Mouse (Mus musculus) forebrain, embryonic 14.5 days (tissue): ENCODE results near the gene Nrg4. TPM values are rescaled to one million over a fixed set of nuclear protein-coding genes. Genes with fewer than 3 reads are reported as not detected.
"Not testable (repeated sequence)": the region's sequence is repeated elsewhere in the genome, so short reads cannot be mapped to it uniquely, and the experiment has no call there.

Experiments used
- ATAC-seq: fragments of 200-750 bp; cut with Nextera tagmentation; 2 replicates; pipeline ENCODE4 v1.8.0; 2017; ENCODE audit warnings: mild to moderate bottlenecking, moderate library complexity
- DNase-seq: peaks from one replicate; pipeline ENCODE4 v3.0.0-alpha.2; 2015; ENCODE audit warnings: low spot score
- H3K27ac ChIP-seq: fragments of 300-500 bp; sonication (generic); 2 replicates; pipeline ENCODE4 v1.5.1; 2014; ENCODE audit warnings: low read depth, mild to moderate bottlenecking, control low read depth, low read length, moderate library complexity
- H3K27me3 ChIP-seq: fragments of 300-500 bp; sonication (generic); replicated peaks from 2 replicates; pipeline ENCODE4 v1.6.1; 2014; ENCODE audit warnings: low read length, control low read depth, mixed read lengths; ENCODE audit not compliant: control insufficient read depth, insufficient read depth
- H3K36me3 ChIP-seq: fragments of 300-500 bp; sonication (generic); 2 replicates; pipeline ENCODE4 v1.6.1; 2014; ENCODE audit warnings: low read length, control low read depth; ENCODE audit not compliant: control insufficient read depth, insufficient read depth
- H3K4me1 ChIP-seq: fragments of 300-500 bp; sonication (generic); 2 replicates; pipeline ENCODE4 v1.6.1; 2014; ENCODE audit warnings: antibody characterized with exemption, low read length, control low read depth; ENCODE audit not compliant: control insufficient read depth, insufficient read depth
- H3K4me2 ChIP-seq: fragments of 300-500 bp; sonication (generic); 2 replicates; pipeline ENCODE4 v1.6.1; 2014; ENCODE audit warnings: mild to moderate bottlenecking, control low read depth, low read length
- H3K4me3 ChIP-seq: fragments of 300-500 bp; sonication (generic); 2 replicates; pipeline ENCODE4 v1.5.1; 2014; ENCODE audit warnings: low read depth, low read length, control low read depth
- H3K9ac ChIP-seq: fragments of 300-500 bp; sonication (generic); 2 replicates; pipeline ENCODE4 v1.6.1; 2014; ENCODE audit warnings: mild to moderate bottlenecking, low read length, control low read depth, moderate library complexity
- H3K9me3 ChIP-seq: fragments of 300-500 bp; sonication (generic); replicated peaks from 2 replicates; pipeline ENCODE4 v1.6.1; 2016; ENCODE audit warnings: low read length, control low read depth, mixed read lengths; ENCODE audit not compliant: control insufficient read depth
- WGBS: fragments of 180-500 bp; shearing (Covaris S2); extraction: QIAGEN DNeasy Blood & Tissue Kit; methylation state at CpG from one replicate; pipeline ENCODE4 v1.1.7; 2014; 5-methylcytosine and 5-hydroxymethylcytosine counted together
- polyA plus RNA-seq: library from polyadenylated mRNA; unstranded; fragments of >200 nt; fragmentation: Nextera tagmentation; extraction: Ambion mirVana; gene quantifications from 2 replicates; pipeline ENCODE4 v1.2.1, GENCODE M21; 2014

Nrg4 gene
- polyA plus RNA-seq, 1 experiment from 2014 or later: 0.69 TPM

- 88% methylated on average over 6 of the region's 6 CpGs for WGBS
- H3K4me2 ChIP-seq: no peak overlapping the region
- no peaks in the 10 kb centered on the region for H3K36me3 ChIP-seq
- H3K4me3 ChIP-seq: no peak overlapping the region
- no peak for ATAC-seq
- no peaks in the 10 kb centered on the region for H3K27me3 ChIP-seq
- no peak overlapping the region for H3K9ac ChIP-seq
- H3K9me3 ChIP-seq: no peaks in the 10 kb centered on the region
- no peak overlapping the region for H3K27ac ChIP-seq
- no peaks in the 10 kb centered on the region for H3K4me1 ChIP-seq
- DNase-seq: no peak
Measured at GRCm38 (mm10) chr9:55250595-55251247, 75.9 kb downstream of the Nrg4 start.

GRCm38 (mm10) chr9:55248465-55248864, 78.2 kb downstream of the Nrg4 start:
- Histone ChIP-seq H3K4me1 (no peaks in the 10 kb centered on the region), H3K9me3 (no peaks in the 10 kb centered on the region), H3K36me3 (no peaks in the 10 kb centered on the region), H3K27me3 (no peaks in the 10 kb centered on the region), H3K27ac (no peak overlapping the region), H3K4me3 (no peak overlapping the region), H3K9ac (no peak overlapping the region), H3K4me2 (no peak overlapping the region)
- 84% methylated on average over 4 of the region's 4 CpGs for WGBS
- ATAC-seq: no peak
- DNase-seq: no peak

- H3K4me3 ChIP-seq: no peak overlapping the region
- H3K36me3 ChIP-seq: no peaks in the 10 kb centered on the region
- WGBS: 94% methylated on average over 4 of the region's 4 CpGs
- no peaks in the 10 kb centered on the region for H3K4me1 ChIP-seq
- no peak overlapping the region for H3K9ac ChIP-seq
- no peak overlapping the region for H3K4me2 ChIP-seq
- no peaks in the 10 kb centered on the region for H3K9me3 ChIP-seq
- ATAC-seq (no peak), DNase-seq (no peak)
- no peaks in the 10 kb centered on the region for H3K27me3 ChIP-seq
- H3K27ac ChIP-seq: no peak overlapping the region
Measured at GRCm38 (mm10) chr9:55246918-55247317, 79.7 kb downstream of the Nrg4 start.

GRCm38 (mm10) chr9:55246440-55246839, 80.2 kb downstream of the Nrg4 start:
- Histone ChIP-seq H3K27me3 (no peaks in the 10 kb centered on the region), H3K4me3 (no peak overlapping the region), H3K27ac (no peak overlapping the region), H3K4me1 (no peaks in the 10 kb centered on the region), H3K9me3 (no peaks in the 10 kb centered on the region), H3K36me3 (no peaks in the 10 kb centered on the region), H3K9ac (no peak overlapping the region), H3K4me2 (no peak overlapping the region)
- 86% methylated on average over 8 of the region's 8 CpGs for WGBS
- ATAC-seq: no peak
- DNase-seq: no peak

- H3K4me1 ChIP-seq, H3K9ac ChIP-seq, H3K4me3 ChIP-seq, H3K27ac ChIP-seq, H3K27me3 ChIP-seq, ATAC-seq, H3K9me3 ChIP-seq, H3K36me3 ChIP-seq, DNase-seq, H3K4me2 ChIP-seq: not testable (repeated sequence)
- 96% methylated on average over 1 of the region's 1 CpGs for WGBS
Measured at GRCm38 (mm10) chr9:55245057-55245750, 81.4 kb downstream of the Nrg4 start.

- DNase-seq: no peak
- H3K4me3 ChIP-seq: no peak overlapping the region
- H3K4me2 ChIP-seq: no peak overlapping the region
- no peak overlapping the region for H3K9ac ChIP-seq
- H3K27me3 ChIP-seq: no peaks in the 10 kb centered on the region
- no peaks in the 10 kb centered on the region for H3K9me3 ChIP-seq
- WGBS: 77% methylated on average over 3 of the region's 3 CpGs
- ATAC-seq: no peak
- H3K4me1 ChIP-seq: no peaks in the 10 kb centered on the region
- no peak overlapping the region for H3K27ac ChIP-seq
- no peaks in the 10 kb centered on the region for H3K36me3 ChIP-seq
Measured at GRCm38 (mm10) chr9:55244079-55244478, 82.6 kb downstream of the Nrg4 start.

- 77% methylated on average over 3 of the region's 3 CpGs for WGBS
- Histone ChIP-seq H3K9me3 (no peaks in the 10 kb centered on the region), H3K4me1 (no peaks in the 10 kb centered on the region), H3K4me3 (no peak overlapping the region), H3K27me3 (no peaks in the 10 kb centered on the region), H3K9ac (no peak overlapping the region), H3K36me3 (no peaks in the 10 kb centered on the region), H3K27ac (no peak overlapping the region), H3K4me2 (no peak overlapping the region)
- DNase-seq (no peak), ATAC-seq (no peak)
Measured at GRCm38 (mm10) chr9:55243280-55243679, 83.4 kb downstream of the Nrg4 start.

- no peaks in the 10 kb centered on the region for H3K27me3 ChIP-seq
- no peaks in the 10 kb centered on the region for H3K9me3 ChIP-seq
- 46% methylated on average over 24 of the region's 24 CpGs for WGBS
- H3K4me1 ChIP-seq: no peaks in the 10 kb centered on the region
- peak overlapping the region; percentile 42 for H3K4me2 ChIP-seq
- DNase-seq: peak; percentile 11
- H3K4me3 ChIP-seq: no peak overlapping the region
- H3K27ac ChIP-seq: no peak overlapping the region
- ATAC-seq: no peak
- H3K36me3 ChIP-seq: no peaks in the 10 kb centered on the region
- no peak overlapping the region for H3K9ac ChIP-seq
Measured at GRCm38 (mm10) chr9:55241863-55242685, 84.6 kb downstream of the Nrg4 start.

GRCm38 (mm10) chr9:55240852-55241251, 85.8 kb downstream of the Nrg4 start:
- Histone ChIP-seq H3K27me3 (no peaks in the 10 kb centered on the region), H3K27ac (no peak overlapping the region), H3K9ac (no peak overlapping the region), H3K9me3 (no peaks in the 10 kb centered on the region), H3K4me2 (no peak overlapping the region), H3K36me3 (no peaks in the 10 kb centered on the region), H3K4me1 (no peaks in the 10 kb centered on the region), H3K4me3 (no peak overlapping the region)
- ATAC-seq: no peak
- WGBS: 92% methylated on average over 5 of the region's 5 CpGs
- no peak for DNase-seq
